Mouse (Mus musculus): ENCODE data around the gene Kras. TPM values are rescaled to one million over a fixed set of nuclear protein-coding genes. Genes with fewer than 3 reads are reported as not detected.
A peak's percentile ranks its signal among the peaks of the same experiment; 100 is the strongest.

Gene Kras
- polyA plus RNA-seq, 2 experiments from 2014 or later, result 23.8 to 42.3 TPM

DNA sequence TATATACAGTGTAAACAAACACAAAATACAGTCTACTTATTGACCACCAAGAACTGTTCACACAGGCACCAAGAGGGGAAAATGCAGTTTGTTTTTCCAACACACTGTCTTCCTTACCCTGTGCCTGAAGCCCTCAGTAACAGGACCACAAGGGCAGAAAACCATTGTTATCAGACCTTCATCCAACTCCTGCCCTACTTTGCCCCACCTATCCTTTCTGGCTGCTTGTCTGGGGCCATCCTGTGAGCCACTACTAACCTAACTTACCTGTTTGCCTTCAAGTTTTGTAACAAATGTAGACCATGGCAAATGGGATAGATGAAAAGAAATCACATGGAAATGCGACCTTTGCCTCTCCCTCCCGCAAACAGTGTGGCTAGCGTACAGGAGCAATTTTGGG is 2.2 kb downstream of the Kras start:
- ATAC-seq, result no peak

DNA sequence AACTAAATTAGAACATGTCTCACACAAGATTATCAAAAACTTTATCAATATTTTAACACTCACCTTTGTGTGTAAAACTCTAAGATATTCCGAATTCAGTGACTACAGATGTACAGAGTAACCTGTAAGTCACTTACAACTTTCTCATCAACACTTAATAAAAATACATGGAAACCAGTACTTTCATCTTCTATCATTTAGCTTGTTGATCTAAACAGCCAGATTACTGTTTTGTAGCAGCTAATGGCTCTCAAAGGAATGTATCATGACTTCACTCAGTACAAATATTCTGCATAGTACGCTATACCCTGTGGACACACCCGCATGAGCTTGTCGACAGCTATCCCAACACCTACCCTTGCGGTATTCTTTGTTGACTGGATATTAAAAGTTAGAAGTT is 3.2 kb downstream of the Kras start:
- ATAC-seq, result no peak

- ATAC-seq, result peak; percentile 29
Measured at GRCm38 (mm10) chr6:145242521-145242920, 7.5 kb downstream of the Kras start.

DNA sequence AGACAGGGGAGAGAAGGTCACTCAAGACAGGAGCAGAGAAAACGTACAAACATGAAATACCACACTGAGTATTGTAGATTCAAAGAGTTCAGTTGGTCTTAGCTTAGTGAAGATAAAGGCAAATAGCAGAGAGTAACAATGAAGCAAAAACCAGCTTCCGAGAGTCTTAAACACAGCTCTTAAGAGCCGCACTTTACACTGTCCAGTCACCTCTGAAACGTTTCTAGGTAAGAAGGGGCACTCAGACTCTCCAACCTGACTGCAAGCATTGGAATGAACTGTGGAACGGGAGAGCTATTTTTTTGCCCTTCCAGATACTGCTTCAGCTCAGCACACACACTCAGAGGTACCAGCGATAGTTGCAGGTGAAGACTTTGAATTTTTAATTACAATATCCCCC is 9.8 kb downstream of the Kras start:
- no peak for ATAC-seq

DNA sequence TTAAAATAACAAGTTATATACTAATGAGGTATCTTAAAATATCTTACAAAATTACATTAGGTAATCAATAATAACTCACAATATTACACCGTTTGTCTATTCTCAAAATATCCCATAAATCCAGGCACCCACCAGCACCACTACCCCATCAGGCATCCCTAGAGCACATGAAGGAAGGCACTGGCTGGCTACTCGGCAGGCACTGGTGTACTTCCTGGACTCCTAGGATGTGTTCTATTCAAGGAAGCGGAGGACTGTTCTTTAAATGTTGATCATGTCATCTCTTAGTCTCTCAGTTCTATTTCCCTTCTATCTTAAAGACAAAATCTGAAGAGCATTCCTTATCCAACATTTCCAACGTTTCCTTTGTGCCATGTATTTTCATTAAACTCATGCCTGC is 12.9 kb downstream of the Kras start:
- no peak for ATAC-seq

DNA sequence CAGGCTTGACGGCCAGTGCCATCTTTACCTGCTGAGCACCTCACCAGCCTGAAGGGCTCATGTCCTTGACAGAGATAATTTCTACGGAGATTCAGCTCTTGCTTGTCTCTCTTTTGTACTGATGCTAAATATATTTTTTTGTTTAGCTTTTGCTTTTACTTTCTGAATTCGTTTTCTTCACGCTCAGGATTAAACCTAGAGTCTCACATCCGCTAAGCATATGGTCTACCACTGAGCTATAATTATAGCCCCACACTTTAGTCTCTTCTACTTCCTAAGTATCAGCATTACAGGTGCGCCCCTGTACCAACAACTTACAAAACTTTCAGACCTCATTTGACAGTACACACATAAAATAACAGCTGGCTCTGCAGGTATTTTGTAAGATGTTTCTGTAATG is 14.7 kb downstream of the Kras start:
- peak; percentile 39 for ATAC-seq

DNA sequence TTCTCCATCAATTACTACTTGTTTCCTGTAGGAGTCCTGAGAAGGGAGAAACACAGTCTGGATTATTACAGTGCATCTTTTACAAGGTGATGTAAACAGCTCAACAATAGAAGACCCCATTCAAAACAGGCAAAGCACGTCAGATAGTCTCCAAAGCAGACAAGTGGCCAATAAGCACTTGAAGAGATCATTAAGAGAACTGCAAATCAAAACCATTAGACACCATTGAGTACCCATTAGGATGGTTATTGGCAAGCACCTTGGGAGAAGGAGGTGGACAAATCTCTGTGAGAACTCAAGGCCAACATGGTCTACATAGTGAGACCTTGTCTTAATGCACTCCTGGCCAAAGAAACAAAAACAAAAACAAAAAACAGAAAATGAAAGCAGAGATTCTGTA is 15.6 kb downstream of the Kras start:
- ATAC-seq, result no peak

- ATAC-seq, result no peak
Measured at GRCm38 (mm10) chr6:145226296-145226695, 23.7 kb downstream of the Kras start.

DNA sequence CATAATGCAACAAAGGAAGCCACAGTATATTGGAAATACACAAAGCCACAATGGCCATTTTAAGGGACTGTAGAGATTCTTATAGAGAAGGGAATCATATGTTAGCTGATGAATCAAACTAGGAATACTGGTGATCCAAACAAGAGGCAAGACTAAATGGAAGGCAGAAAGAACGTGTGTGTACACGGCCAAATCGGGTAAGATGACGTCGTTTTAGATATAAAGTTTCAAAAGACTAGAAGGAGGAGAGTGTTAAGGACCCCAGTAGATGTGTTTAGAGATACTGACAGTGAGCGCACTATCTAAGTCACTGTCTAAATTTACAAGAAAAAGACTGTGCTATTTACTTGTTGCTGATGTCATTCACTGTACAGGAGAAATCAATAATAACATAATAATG is 25.8 kb downstream of the Kras start:
- ATAC-seq, result no peak

- no peak for ATAC-seq
Measured at GRCm38 (mm10) chr6:145215826-145216225, 34.2 kb downstream of the Kras start.

DNA sequence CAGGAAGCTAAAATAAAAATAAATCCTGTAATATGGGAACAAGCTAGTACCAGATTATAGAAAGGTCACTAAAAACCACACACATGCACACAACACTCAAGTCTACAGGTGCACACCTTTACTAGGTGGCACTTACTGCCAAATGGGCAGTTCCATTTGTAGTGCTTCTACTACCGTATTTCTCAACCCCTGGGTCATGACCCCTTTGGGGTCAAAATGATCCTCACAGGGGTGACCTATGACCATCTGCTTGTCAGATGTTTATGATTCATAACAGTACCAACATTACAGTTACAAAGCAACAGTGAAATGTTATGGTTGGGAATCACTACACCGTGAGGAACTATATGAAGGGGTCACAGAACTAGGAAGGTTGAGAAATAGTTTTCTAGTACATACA is 36.1 kb downstream of the Kras start:
- ATAC-seq, result no peak

- peak; percentile 5 for ATAC-seq
Measured at GRCm38 (mm10) chr6:145211376-145212305, 38.4 kb downstream of the Kras start.

DNA sequence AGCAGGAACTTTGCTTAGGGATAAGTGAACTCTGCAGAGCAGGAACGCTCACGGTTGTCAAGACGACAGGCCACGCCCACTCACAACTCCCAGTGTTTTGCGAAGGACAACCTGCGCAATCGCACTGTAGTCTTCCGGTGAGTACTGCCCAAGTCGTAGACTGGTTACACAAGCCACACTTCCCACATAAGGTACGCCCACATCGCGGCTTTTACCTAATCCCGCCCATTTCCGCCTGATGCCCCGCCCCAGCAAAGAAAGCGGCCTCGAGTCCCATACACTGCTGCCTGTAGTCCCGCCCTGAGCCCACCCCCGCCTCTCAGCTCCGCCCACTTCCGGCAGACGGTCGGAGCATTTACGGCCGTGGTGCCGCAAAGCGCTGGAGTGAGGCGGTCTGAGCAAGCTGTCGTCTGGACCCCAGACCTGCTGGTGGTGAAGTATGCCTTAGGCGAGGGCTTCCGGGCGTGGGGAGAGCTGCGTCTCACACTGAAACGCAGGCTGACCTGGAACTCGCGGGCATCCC is 39.2 kb downstream of the Kras start, which contains the start of the genes Casc1 and Etfrf1:
TSS of gene Casc1 (minus strand) at position 190 of the 523 bp plus-strand sequence.
TSS of gene Etfrf1 (plus strand) at position 319 of the 523 bp plus-strand sequence.
- peak; percentile 94 for ATAC-seq

DNA sequence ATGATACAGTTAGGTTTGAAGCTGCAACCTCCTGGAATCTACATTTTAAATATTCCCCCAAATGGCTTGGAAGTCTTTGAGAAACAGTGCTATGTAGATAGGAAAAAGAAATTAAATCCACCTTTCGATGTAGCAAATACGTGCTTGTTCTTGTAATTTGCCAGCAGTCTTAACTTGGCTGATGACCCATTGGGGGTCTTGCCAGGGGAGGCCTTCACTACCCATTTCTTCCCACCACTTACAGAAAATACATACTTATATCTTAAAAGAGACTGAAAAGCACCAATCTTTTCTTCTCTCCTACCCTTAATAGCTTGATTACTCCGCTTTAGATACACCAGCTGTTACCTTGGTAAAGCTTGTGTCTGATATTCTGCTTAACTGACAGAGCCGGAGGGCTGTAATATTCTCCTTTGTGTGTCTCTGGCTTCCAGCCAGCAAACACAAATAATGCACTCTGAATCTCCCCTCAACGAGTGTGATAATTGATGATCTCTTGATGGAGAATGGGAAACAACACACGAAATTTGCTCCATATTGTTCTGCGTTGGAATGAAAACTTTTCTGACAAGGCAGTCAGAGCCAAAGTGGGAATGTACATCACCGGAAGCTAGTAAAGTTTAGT is 39.9 kb downstream of the Kras start:
- ATAC-seq, result no peak

DNA sequence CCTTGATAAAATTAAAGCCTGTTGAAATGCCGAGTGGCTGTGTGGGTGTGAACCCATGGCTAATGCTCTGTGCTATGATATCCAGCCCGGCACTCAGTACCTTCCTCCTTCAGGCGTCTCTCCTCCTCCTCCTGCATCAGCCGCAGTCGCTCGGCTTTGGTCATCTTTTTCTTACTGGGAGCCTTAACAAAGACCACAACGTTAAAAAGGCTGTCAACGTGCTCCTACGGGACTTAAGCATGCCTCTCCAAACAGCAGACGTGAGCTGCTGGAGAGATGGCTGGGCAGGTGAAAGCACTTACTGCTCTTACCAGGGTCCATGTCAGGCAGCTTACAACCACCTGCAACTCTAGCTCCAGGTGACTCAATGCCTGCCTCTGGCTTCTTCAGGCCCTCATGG is 44.9 kb downstream of the Kras start:
- no peak for ATAC-seq

GRCm38 (mm10) chr6:145204440-145204839 is 45.6 kb downstream of the Kras start:
- no peak for ATAC-seq

GRCm38 (mm10) chr6:145202432-145203125 is 47.5 kb downstream of the Kras start:
- no peak for ATAC-seq

DNA sequence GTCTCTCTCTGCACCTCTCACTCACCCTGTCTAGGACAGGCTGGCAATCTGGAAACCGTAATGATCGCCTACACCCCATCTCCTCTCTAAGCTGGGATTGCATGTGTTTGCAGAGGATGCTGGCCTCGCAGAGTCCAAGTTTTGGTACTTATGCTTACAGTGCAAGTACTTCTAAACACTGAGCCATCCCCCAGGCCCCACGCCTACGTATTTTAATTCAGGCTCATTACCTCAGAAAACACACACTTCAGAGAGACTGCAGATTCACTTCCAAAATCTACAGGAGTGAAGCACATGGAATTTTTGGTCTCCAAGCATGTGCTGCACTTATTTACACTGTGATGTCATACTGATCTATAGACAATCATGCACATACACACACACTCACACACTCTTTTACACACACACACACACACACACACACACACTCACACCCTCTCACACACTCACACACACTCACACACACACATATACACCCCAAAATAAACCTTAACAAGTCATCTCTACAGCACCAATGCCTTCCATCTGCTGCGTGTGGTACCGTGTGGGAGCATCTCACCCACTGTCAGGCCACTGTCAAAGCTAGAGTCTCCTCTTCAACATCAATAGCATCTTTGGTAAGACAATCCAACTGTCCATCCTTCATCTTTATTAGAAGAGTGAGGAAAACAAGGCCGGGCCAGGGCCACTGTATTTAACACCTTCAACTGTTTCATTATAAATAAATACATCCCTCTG is 51.9 kb downstream of the Kras start:
- ATAC-seq, result no peak

DNA sequence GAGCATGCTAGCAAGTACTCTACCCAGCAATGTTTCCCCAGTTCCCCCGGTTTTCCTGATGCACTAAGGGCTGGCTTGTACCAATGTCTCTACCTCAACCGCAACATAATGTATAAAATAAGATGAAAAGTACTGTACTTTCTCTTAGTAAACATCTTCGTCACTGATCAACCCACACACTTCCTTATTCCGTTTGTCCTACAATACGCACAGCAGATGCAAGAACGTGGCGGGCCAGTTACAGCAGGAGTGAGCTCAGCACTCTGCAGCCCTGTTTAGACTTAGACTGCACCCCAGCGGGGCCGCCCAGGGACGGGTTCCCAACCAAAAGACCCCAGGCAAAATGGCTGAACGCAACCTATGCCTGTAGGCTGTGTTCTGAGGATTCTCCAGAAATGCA is 56.6 kb downstream of the Kras start:
- peak; percentile 26 for ATAC-seq

GRCm38 (mm10) chr6:145193038-145193437 is 57.0 kb downstream of the Kras start:
- no peak for ATAC-seq

- peak; percentile 86 for ATAC-seq
Measured at GRCm38 (mm10) chr6:145187093-145188088, 62.6 kb downstream of the Kras start.

Data from activated CD4-positive, CD25-positive, alpha-beta regulatory T cell, adult 4 months (primary cell).